Mouse (Mus musculus): Measurements from ENCODE around the gene Mpnd.
A peak's percentile ranks its signal among the peaks of the same experiment; 100 is the strongest.

- no peak for TF ChIP-seq CTCF (IDR thresholded peaks at IDR 0.05; ENCODE audit: extremely low read depth, insufficient read depth, low read length)
- peak; percentile 61; the same call in 1 of the 2 replicates for TF ChIP-seq POLR2A (IDR thresholded peaks at IDR 0.05; ENCODE audit: extremely low read depth, insufficient read depth, low read length)
These were observed 49.4 kb upstream of the Mpnd start for GRCm38 (mm10) chr17:55956129-55956528.
